Mouse (Mus musculus): Measurements from ENCODE around the gene Larp4b.

The Larp4b gene

GRCm38 (mm10) chr13:9127715-9128114 is 34.0 kb downstream of the Larp4b start:
- no peak for DNase-seq

- no peak for DNase-seq
Observed at GRCm38 (mm10) chr13:9128707-9129314, 35.1 kb downstream of the Larp4b start.

- DNase-seq: no peak
Observed at GRCm38 (mm10) chr13:9134421-9134820, 40.7 kb downstream of the Larp4b start.

GRCm38 (mm10) chr13:9136088-9136487 is 42.4 kb downstream of the Larp4b start:
- no peak for DNase-seq

GRCm38 (mm10) chr13:9136733-9137132 is 43.1 kb downstream of the Larp4b start:
- DNase-seq: no peak

GRCm38 (mm10) chr13:9139466-9139991 is 45.8 kb downstream of the Larp4b start:
- DNase-seq: no peak

GRCm38 (mm10) chr13:9140204-9140603 is 46.5 kb downstream of the Larp4b start:
- no peak for DNase-seq

GRCm38 (mm10) chr13:9142371-9142770 is 48.7 kb downstream of the Larp4b start:
- DNase-seq: no peak

- no peak for DNase-seq
Observed at GRCm38 (mm10) chr13:9148830-9149229, 55.1 kb downstream of the Larp4b start.

- DNase-seq: no peak
Observed at GRCm38 (mm10) chr13:9149473-9150217, 56.0 kb downstream of the Larp4b start.

- no peak for DNase-seq
Observed at GRCm38 (mm10) chr13:9151100-9151499, 57.4 kb downstream of the Larp4b start.

- DNase-seq: no peak
Observed at GRCm38 (mm10) chr13:9151619-9152018, 57.9 kb downstream of the Larp4b start.

GRCm38 (mm10) chr13:9152267-9152666 is 58.6 kb downstream of the Larp4b start:
- DNase-seq: no peak

GRCm38 (mm10) chr13:9153803-9154202 is 60.1 kb downstream of the Larp4b start:
- no peak for DNase-seq

- DNase-seq: no peak
Observed at GRCm38 (mm10) chr13:9159282-9159681, 65.6 kb downstream of the Larp4b start.

- DNase-seq: no peak
Observed at GRCm38 (mm10) chr13:9162888-9163287, 69.2 kb downstream of the Larp4b start.

- no peak for DNase-seq
Observed at GRCm38 (mm10) chr13:9167842-9168241, 74.2 kb downstream of the Larp4b start.

- no peak for DNase-seq
Observed at GRCm38 (mm10) chr13:9169616-9170015, 75.9 kb downstream of the Larp4b start.

- DNase-seq: no peak
Observed at GRCm38 (mm10) chr13:9170726-9171125, 77.0 kb downstream of the Larp4b start.

- no peak for DNase-seq
Observed at GRCm38 (mm10) chr13:9173414-9173813, 79.7 kb downstream of the Larp4b start.

GRCm38 (mm10) chr13:9175171-9175570 is 81.5 kb downstream of the Larp4b start:
- DNase-seq: no peak

- DNase-seq: no peak
Observed at GRCm38 (mm10) chr13:9178270-9178669, 84.6 kb downstream of the Larp4b start.

GRCm38 (mm10) chr13:9178718-9179117 is 85.0 kb downstream of the Larp4b start:
- DNase-seq: no peak

GRCm38 (mm10) chr13:9180221-9180620 is 86.5 kb downstream of the Larp4b start:
- DNase-seq: peak; percentile 46
